Mouse (Mus musculus): Measurements from ENCODE around the gene Slc22a5. TPM values are rescaled to one million over a fixed set of nuclear protein-coding genes. Genes with fewer than 3 reads are reported as not detected.

Slc22a5 gene
- total RNA-seq, 2 experiments from 2014 or later = 7.0 to 10.5 TPM

Other genes starting within 250 kb of the Slc22a5 start
- 53.6 and 58.6 TPM in 2 replicates for gene Rad50, start 184.3 kb downstream of the Slc22a5 start, total RNA-seq (2014; fragmentation: Nextera tagmentation)
- 91.4 and 110 TPM in 2 replicates for gene Rad50, start 184.3 kb downstream of the Slc22a5 start, total RNA-seq (2017)
- not detected in 2 replicates for gene Il5, start 170.9 kb downstream of the Slc22a5 start, total RNA-seq (2014; fragmentation: Nextera tagmentation)
- gene Il5, start 170.9 kb downstream of the Slc22a5 start, total RNA-seq (2017) = not detected in 2 replicates
- 3.1 and 4.4 TPM in 2 replicates for gene Irf1, start 121.6 kb downstream of the Slc22a5 start, total RNA-seq (2014; fragmentation: Nextera tagmentation)
- gene Irf1, start 121.6 kb downstream of the Slc22a5 start, total RNA-seq (2017) = 39.2 and 50.6 TPM in 2 replicates
- gene Gm17334, start 118.5 kb downstream of the Slc22a5 start, total RNA-seq (2014; fragmentation: Nextera tagmentation) = not detected in 2 replicates
- gene Gm17334, start 118.5 kb downstream of the Slc22a5 start, total RNA-seq (2017) = 0.89 TPM in 1 of 2 replicates, not detected in the other
- gene Gm12216, start 32.4 kb downstream of the Slc22a5 start, total RNA-seq (2014; fragmentation: Nextera tagmentation) = 5.5 and 12.6 TPM in 2 replicates
- gene Gm12216, start 32.4 kb downstream of the Slc22a5 start, total RNA-seq (2017) = 1.5 TPM in 1 of 2 replicates, not detected in the other
- gene Slc22a21, start 88.7 kb upstream of the Slc22a5 start, total RNA-seq (2014; fragmentation: Nextera tagmentation) = 1.5 and 4.3 TPM in 2 replicates
- 2.3 TPM in 1 of 2 replicates, not detected in the other for gene Slc22a21, start 88.7 kb upstream of the Slc22a5 start, total RNA-seq (2017)
- 8.4 and 11.5 TPM in 2 replicates for gene Slc22a4, start 136.4 kb upstream of the Slc22a5 start, total RNA-seq (2014; fragmentation: Nextera tagmentation)
- gene Slc22a4, start 136.4 kb upstream of the Slc22a5 start, total RNA-seq (2017) = 1.8 and 4.9 TPM in 2 replicates
- not detected in 2 replicates for gene Pdlim4, start 177.4 kb upstream of the Slc22a5 start, total RNA-seq (2014; fragmentation: Nextera tagmentation)
- 0.69 TPM in 1 of 2 replicates, not detected in the other for gene Pdlim4, start 177.4 kb upstream of the Slc22a5 start, total RNA-seq (2017)
- gene P4ha2, start 208.4 kb upstream of the Slc22a5 start, total RNA-seq (2014; fragmentation: Nextera tagmentation) = 1.4 and 12.9 TPM in 2 replicates
- 0.65 and 2.5 TPM in 2 replicates for gene P4ha2, start 208.4 kb upstream of the Slc22a5 start, total RNA-seq (2017)

All from megakaryocyte-erythroid progenitor cell, adult 5-6 weeks (primary cell).